Mouse (Mus musculus) kidney, postnatal 0 days (tissue): ENCODE measurements around the gene Olfr469. TPM values are rescaled to one million over a fixed set of nuclear protein-coding genes. Genes with fewer than 3 reads are reported as not detected.

Experiments
- ATAC-seq: fragments of 200-750 bp; cut with Nextera tagmentation; replicated peaks from 2 replicates; pipeline ENCODE4 v1.8.0; 2017; ENCODE audit warnings: low read depth, moderate number of reproducible peaks, moderate TSS enrichment, moderate library complexity; ENCODE audit not compliant: low FRiP score
- DNase-seq: peaks from one replicate; pipeline ENCODE4 v3.0.0-alpha.2; 2016; ENCODE audit warnings: low spot score
- H3K27ac ChIP-seq: fragments of 300-500 bp; sonication (generic); 2 replicates; pipeline ENCODE4 v1.5.1; 2014; ENCODE audit warnings: mild to moderate bottlenecking
- H3K27me3 ChIP-seq: fragments of 300-500 bp; sonication (generic); 2 replicates; pipeline ENCODE4 v1.6.1; 2014; ENCODE audit warnings: low read length, mixed read lengths; ENCODE audit not compliant: insufficient read depth
- H3K36me3 ChIP-seq: fragments of 300-500 bp; sonication (generic); 2 replicates; pipeline ENCODE4 v1.6.1; 2014; ENCODE audit warnings: low read length, mixed read lengths; ENCODE audit not compliant: insufficient read depth
- H3K4me1 ChIP-seq: fragments of 300-500 bp; sonication (generic); replicated peaks from 2 replicates; pipeline ENCODE4 v1.6.1; 2014; ENCODE audit warnings: antibody characterized with exemption, low read length, mixed read lengths; ENCODE audit not compliant: insufficient read depth
- H3K4me2 ChIP-seq: fragments of 300-500 bp; sonication (generic); 2 replicates; pipeline ENCODE4 v1.6.1; 2014; ENCODE audit warnings: mild to moderate bottlenecking, low read length, moderate library complexity, mixed read lengths
- H3K4me3 ChIP-seq: fragments of 300-500 bp; sonication (generic); replicated peaks from 2 replicates; pipeline ENCODE4 v1.5.1; 2014; ENCODE audit warnings: low read depth, low read length
- H3K9ac ChIP-seq: fragments of 300-500 bp; sonication (generic); 2 replicates; pipeline ENCODE4 v1.6.1; 2014; ENCODE audit warnings: low read depth, low read length
- H3K9me3 ChIP-seq: fragments of 300-500 bp; sonication (generic); replicated peaks from 2 replicates; pipeline ENCODE4 v1.6.1; 2016; ENCODE audit warnings: low read length, inconsistent platforms, mixed read lengths
- CTCF ChIP-seq: IDR thresholded peaks from 2 replicates; pipeline ENCODE4 v1.5.1; 2016; ENCODE audit warnings: antibody characterized with exemption, low read depth, mild to moderate bottlenecking, moderate library complexity
- WGBS: fragments of 180-500 bp; shearing (Covaris S2); extraction: QIAGEN DNeasy Blood & Tissue Kit; methylation state at CpG from one replicate; pipeline ENCODE4 v1.1.7; 2014; 5-methylcytosine and 5-hydroxymethylcytosine counted together
- polyA plus RNA-seq: library from polyadenylated mRNA; unstranded; fragments of >200 nt; fragmentation: Nextera tagmentation; extraction: Ambion mirVana; gene quantifications from 2 replicates; pipeline ENCODE4 v1.2.1, GENCODE M21; 2015

Olfr469 gene
- polyA plus RNA-seq, 1 experiment from 2014 or later: not detected

DNA sequence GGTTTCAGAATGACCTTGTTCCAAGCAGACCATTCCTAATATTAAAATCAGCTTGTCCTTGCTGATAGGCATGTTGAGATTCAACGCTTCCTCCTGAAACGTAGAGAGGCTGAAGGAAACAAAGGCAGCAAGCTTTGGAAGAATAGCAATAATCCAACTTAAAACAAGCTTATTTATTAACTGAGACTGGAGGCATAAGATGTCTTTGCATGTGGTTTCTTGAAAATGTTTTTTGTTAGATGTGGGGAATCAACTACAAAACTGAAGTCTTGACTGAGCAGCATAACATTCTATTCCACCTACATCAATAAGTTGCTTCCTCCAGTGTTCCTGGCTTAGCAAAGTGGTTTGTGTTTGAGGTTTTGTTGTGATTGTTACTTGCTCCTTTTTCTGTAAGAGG, 24.2 kb downstream of the Olfr469 start, which contains the start of gene Ovch2:
TSS of gene Ovch2 (minus strand) at position 101 of the 400 bp plus-strand sequence.
- DNase-seq (no peak), ATAC-seq (no peak)
- H3K4me3 ChIP-seq: no peak within 1 kb of the TSS
- no peaks in the 10 kb centered on the region for H3K27me3 ChIP-seq
- no peaks in the 10 kb centered on the region for H3K4me1 ChIP-seq
- H3K9ac ChIP-seq: no peak within 1 kb of the TSS
- WGBS: 85% methylated on average over 2 of the region's 2 CpGs
- H3K9me3 ChIP-seq: no peaks in the 10 kb centered on the region
- H3K27ac ChIP-seq: no peak within 1 kb of the TSS
- H3K36me3 ChIP-seq: no peaks in the 10 kb centered on the region
- no peak within 1 kb of the TSS for H3K4me2 ChIP-seq
- no peak for TF ChIP-seq CTCF

DNA sequence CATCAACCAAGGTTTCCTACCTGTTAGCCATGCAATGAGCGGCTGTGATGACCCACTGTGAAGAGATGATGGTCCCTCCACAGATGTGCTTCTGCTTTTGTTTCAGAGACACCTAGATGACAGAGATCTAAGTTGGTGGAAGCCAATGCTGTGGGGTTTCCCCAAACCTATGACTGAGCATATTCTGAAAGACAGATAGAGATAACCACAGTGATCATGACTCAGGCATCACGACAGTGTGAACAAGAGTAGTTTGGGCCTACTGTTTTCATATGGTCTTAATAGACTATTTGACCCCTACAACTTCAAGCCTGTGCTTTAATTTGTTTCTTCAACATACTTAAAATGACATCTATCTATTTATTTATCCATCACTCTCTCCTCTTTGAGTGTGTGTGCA, 28.8 kb downstream of the Olfr469 start:
- Histone ChIP-seq H3K36me3 (no peaks in the 10 kb centered on the region), H3K4me3 (no peak overlapping the region), H3K9ac (no peak overlapping the region), H3K4me1 (no peaks in the 10 kb centered on the region), H3K4me2 (no peak overlapping the region), H3K9me3 (no peaks in the 10 kb centered on the region), H3K27ac (no peak overlapping the region), H3K27me3 (no peaks in the 10 kb centered on the region)
- ATAC-seq (no peak), DNase-seq (no peak)
- 77% methylated on average over 2 of the region's 2 CpGs for WGBS
- no peak for TF ChIP-seq CTCF

DNA sequence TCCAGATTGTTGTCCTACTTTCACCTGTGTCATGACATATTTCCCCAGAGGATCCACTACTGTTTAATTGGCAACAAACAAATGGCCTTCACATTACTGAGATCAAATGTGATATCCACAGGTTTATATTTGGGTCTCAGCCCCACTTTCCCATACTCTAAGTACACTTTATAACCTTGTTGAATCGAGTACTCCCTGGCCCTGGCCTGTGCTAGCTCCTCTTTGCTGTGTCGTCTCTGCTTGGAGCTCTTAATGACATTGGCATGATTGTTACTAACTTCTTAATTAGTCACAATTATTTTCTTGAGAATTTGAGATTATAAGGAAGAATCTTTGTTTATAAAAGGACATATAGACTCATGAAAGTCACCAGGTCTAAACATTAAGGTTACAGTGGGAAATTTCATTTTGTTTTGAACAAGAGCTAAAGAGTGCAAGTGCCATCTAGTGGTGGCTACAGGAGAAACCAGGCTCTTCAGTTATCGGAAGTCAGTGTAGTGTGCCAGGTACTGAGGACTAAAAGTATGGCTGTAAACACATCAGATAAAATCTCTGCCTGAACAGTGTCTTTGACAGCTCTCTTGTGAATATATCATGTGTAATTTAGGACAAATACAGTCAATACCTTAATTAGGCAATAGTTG, 37.2 kb downstream of the Olfr469 start:
- Histone ChIP-seq H3K4me1 (no peaks in the 10 kb centered on the region), H3K4me3 (no peak overlapping the region), H3K27me3 (no peaks in the 10 kb centered on the region), H3K9me3 (no peaks in the 10 kb centered on the region), H3K27ac (no peak overlapping the region), H3K4me2 (no peak overlapping the region), H3K9ac (no peak overlapping the region), H3K36me3 (no peaks in the 10 kb centered on the region)
- peak; percentile 79 for TF ChIP-seq CTCF
- DNase-seq (peak; percentile 52), ATAC-seq (no peak)
- WGBS: 59% methylated on average over 3 of the region's 3 CpGs

DNA sequence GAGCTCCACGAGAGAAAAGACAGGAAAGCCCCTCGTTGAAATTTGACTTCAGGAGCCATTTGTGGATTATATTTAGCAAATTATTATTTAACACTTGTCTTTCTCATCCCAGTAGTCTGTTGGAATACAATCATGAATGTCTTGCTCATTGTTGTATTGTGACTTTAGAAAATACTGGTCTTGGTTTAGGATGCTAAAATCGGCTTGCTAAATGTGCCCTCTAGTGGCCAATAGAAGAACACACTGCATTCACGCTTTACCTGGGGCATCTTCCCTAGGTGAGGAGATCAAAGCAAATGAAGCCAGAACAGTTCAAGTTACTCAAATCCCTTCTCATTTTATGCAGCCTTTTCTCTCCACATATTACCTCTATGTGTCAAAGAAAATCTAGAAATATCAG, 45.7 kb downstream of the Olfr469 start:
- no peaks in the 10 kb centered on the region for H3K36me3 ChIP-seq
- no peaks in the 10 kb centered on the region for H3K9me3 ChIP-seq
- no peaks in the 10 kb centered on the region for H3K4me1 ChIP-seq
- DNase-seq (peak; percentile 47), ATAC-seq (no peak)
- no peak overlapping the region for H3K27ac ChIP-seq
- TF ChIP-seq CTCF: peak; percentile 77
- H3K4me3 ChIP-seq: no peak overlapping the region
- no peak overlapping the region for H3K4me2 ChIP-seq
- H3K9ac ChIP-seq: no peak overlapping the region
- 47% methylated on average over 4 of the region's 4 CpGs for WGBS
- no peaks in the 10 kb centered on the region for H3K27me3 ChIP-seq

DNA sequence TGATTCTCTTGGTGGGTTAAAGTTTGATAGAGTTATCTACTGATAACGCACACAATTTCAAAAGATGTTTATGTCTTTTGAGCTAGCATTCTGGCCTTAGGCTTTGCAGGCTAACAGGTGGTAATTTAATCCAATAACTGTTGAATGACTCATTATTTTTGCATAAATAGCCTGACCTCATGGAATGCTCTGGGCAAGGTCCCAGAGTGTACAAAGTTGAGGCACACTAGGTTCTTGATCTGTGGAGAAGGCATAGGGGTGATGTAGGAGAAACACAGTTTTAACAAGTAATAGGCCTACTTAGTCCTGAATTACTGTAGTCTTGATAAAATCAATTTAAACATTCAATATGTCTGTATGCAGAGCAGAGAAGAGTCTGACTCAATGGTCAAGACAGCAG, 47.1 kb downstream of the Olfr469 start:
- 80% methylated on average over 1 of the region's 1 CpGs for WGBS
- no peak for ATAC-seq
- Histone ChIP-seq H3K27me3 (no peaks in the 10 kb centered on the region), H3K27ac (no peak overlapping the region), H3K36me3 (no peaks in the 10 kb centered on the region), H3K4me2 (no peak overlapping the region), H3K9ac (no peak overlapping the region), H3K4me3 (no peak overlapping the region), H3K4me1 (no peaks in the 10 kb centered on the region), H3K9me3 (no peaks in the 10 kb centered on the region)
- DNase-seq: no peak
- no peak for TF ChIP-seq CTCF

DNA sequence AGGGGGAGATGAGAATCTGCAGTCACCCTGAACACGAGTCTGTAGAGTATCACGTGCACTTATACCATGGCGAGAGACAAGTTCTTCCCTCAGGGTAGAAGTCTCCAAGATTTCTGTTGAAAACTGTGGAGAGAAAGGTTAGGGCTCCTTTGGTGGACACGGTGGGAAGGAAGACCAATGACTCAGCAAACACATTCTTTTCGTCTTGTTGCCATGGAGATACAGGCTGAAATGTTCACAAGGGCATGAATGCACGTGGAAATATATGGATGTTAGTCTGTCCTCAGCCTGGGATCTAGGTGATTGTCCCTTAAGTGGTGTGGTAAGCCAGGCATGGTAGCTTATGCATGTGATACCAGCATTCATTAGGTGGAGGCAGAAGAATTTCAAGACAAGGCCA, 54.5 kb downstream of the Olfr469 start:
- ATAC-seq (no peak), DNase-seq (no peak)
- Histone ChIP-seq H3K9me3 (no peaks in the 10 kb centered on the region), H3K27me3 (no peaks in the 10 kb centered on the region), H3K4me3 (no peak overlapping the region), H3K4me2 (no peak overlapping the region), H3K9ac (no peak overlapping the region), H3K4me1 (no peaks in the 10 kb centered on the region), H3K36me3 (no peaks in the 10 kb centered on the region), H3K27ac (no peak overlapping the region)
- WGBS: 54% methylated on average over 6 of the region's 6 CpGs
- no peak for TF ChIP-seq CTCF

Other genes with a start within 250 kb of the Olfr469 start
- gene Ppfibp2, start 230.3 kb downstream of the Olfr469 start, polyA plus RNA-seq: 7.2 and 8.3 TPM in 2 replicates
- not detected in 2 replicates for gene 5330417H12Rik, start 200.4 kb downstream of the Olfr469 start, polyA plus RNA-seq
- 0.21 and 0.22 TPM in 2 replicates for gene Cyb5r2, start 67.5 kb downstream of the Olfr469 start, polyA plus RNA-seq
- not detected in 2 replicates for gene Ovch2, start 24.3 kb downstream of the Olfr469 start, polyA plus RNA-seq
- gene Olfr467, start 13.3 kb downstream of the Olfr469 start, polyA plus RNA-seq: not detected in 2 replicates
- gene Olfr470, start 21.9 kb upstream of the Olfr469 start, polyA plus RNA-seq: not detected in 2 replicates
- not detected in 2 replicates for gene Olfr472, start 72.4 kb upstream of the Olfr469 start, polyA plus RNA-seq
- gene Olfr473, start 104.9 kb upstream of the Olfr469 start, polyA plus RNA-seq: not detected in 2 replicates
- gene Olfr474, start 129.1 kb upstream of the Olfr469 start, polyA plus RNA-seq: not detected in 2 replicates
- gene Olfr476, start 139.3 kb upstream of the Olfr469 start, polyA plus RNA-seq: not detected in 2 replicates
- gene Olfr477, start 161.2 kb upstream of the Olfr469 start, polyA plus RNA-seq: not detected in 2 replicates
- not detected in 2 replicates for gene Olfr478, start 208.4 kb upstream of the Olfr469 start, polyA plus RNA-seq
- gene Olfr479, start 225.2 kb upstream of the Olfr469 start, polyA plus RNA-seq: not detected in 2 replicates
- not detected in 2 replicates for gene Olfr480, start 241.8 kb upstream of the Olfr469 start, polyA plus RNA-seq